Mouse (Mus musculus) testis, postnatal 14 days (tissue): ENCODE measurements around the gene Cep126.
A peak's percentile ranks its signal among the peaks of the same experiment; 100 is the strongest.

ENCODE experiments used
- DNase-seq: peaks from one replicate; pipeline ENCODE4 v3.0.0; 2021; ENCODE audit warnings: low spot score

The Cep126 gene

GRCm38 (mm10) chr9:8134117-8134574, at the start of gene Cep126:
TSS of gene Cep126 (minus strand) at chr9:8134294.
- DNase-seq, result peak; percentile 90

DNA sequence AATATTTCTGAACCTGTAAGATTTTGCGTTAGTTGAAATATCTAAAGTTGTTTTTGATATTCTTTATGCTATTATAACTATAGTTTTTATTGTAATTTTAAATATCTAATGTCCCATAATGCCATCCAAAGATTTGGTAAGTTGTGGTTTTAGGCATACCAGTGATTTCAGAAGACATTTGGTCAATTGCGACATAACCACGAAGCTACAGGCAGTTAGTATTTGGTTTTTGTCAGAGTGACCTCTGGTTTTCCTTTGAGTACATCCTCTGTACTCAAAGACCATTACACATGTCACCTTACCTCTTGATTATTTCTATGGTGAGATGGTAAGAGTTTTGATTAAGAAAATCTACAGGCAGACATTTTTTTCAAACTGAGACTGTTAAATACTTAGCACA, 45.5 kb upstream of the Cep126 start:
- DNase-seq, result no peak

DNA sequence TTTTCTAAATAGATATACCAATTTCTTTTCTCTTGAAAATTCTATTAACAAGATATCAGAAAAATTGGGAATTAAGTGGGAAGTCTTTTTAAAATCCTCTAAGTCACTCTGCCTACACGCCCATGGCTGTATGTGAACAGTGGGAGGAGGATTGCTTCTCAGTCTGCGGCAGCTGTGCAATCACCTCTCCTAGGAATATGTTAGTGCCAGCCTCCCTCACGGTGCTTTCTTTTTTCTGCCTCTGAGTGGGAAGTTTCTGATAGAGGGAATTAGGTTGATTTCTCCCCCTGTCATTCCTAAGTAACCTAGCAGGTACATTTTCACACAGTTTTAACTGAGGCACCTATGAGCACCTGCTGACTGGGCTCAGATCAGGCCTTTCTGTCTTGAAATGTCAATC, 43.0 kb upstream of the Cep126 start:
- DNase-seq, result no peak

DNA sequence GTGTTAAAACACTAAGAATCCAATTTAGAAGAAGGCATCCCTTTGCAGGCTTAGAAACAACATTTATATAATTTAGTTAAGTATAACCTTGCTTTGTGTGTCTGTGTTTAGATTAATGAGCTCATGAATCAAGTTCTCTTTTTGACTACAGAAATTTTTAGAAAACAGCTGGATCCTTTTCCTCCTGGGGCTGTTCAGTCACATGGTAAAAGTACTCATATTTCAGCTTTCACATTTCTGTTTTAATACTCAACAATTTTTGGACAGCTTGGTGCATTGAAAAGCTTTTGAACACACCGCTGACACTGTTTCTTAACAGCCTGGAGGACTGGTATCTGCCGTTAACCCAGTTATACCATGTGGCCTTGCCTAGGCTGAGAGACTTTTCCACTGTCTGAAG, 22.9 kb upstream of the Cep126 start:
- DNase-seq, result no peak

DNA sequence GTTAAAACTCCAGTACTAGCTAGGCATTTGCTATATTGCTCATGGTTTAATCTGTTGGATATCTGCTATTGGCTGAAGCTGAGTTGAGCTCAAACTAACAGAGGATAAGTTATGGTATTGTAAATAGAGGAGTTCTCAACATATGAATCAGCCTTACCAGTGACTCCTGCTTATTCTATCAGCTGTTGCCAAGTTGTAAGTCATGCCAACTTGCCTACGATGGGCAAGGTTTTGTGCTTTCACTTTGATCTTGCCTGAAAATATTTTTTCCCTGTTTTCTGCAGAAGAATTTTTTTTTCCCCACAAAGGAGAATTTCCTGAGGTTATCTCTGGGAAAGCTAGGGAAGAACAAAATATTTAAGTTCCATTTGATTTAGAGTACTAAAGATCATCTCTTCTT, 5.4 kb upstream of the Cep126 start:
- no peak for DNase-seq

DNA sequence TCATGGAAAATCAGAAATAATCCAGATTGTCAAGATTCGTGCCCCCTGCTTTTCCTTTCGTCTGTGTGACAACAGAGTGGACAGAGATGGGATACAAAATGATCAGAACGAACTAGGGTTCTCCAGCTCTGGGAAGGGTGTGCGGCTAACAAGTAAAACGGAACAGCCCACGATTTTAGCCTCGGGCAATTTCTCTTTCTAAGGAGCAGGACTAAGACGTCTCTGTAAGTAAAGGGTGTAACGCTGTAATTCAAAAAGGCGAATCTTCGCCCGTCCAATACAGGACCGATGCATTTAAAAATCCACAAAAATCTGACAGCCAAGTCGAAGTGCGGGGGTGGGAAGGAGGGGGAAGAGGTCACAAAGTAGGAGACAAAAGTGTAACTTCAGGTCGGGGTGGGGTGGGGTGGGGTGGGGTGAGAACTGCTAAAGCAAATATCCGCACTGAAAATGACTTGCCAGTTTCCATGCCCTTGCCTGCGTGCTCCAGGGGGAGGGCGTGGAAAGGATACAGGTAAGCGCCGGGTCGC, 443 bp downstream of the Cep126 start:
- no peak for DNase-seq

DNA sequence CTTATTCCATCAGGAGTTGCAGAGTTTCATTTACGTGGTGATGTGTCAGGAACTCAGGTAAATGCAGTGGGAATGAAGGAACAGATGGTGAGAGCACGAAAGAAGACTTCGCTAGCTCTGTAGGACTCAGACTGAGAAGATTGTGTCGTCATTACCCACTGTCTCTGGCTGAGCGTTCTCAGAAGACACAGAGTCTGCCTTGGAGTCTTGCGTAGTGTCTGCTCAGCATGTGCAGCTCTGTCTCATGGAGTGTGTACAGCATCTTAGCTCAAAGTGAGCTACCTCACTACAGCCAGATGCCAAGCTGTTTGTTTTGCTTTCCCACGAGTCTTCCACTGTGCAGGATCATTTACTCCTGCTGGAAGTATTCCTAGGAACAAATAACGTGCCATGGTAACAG, 10.6 kb downstream of the Cep126 start:
- DNase-seq, result no peak

DNA sequence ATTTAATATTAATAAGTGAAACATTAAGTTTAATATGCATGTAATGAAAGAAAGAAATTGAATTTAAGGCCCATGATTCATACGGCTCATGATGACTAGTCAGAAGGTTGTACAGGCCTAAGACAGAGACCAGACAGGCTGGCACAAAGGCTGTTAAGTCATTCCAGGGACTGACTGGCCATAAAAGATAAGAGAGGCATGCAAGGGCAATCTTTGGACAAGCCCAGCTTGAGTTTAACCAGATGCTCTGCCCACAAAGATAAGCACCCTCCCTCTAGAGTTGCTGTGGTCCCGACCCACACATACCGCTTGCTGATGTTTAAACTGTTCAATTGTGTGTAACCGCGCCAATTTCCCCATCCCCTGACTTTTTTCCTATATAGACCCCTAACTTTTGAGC, 19.6 kb downstream of the Cep126 start:
- no peak for DNase-seq

DNA sequence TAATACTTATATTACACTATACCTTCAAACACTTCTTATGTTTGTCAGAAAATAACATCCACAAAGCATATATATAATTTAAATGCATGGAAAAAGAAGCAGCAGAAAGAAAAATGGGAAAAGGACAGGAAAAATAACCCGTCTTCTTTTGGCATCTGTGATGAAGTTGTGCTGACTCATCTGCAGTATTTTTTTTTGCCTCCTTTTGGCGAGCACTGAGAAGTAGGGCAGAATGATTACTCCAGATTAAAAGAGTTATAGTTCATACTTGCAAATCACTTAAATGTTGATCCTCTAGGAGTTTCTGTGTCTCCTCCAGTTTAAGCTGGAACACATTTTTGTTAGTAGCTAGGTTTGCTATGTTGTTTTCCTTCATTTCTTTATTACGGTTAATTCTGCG, 31.0 kb downstream of the Cep126 start:
- no peak for DNase-seq

DNA sequence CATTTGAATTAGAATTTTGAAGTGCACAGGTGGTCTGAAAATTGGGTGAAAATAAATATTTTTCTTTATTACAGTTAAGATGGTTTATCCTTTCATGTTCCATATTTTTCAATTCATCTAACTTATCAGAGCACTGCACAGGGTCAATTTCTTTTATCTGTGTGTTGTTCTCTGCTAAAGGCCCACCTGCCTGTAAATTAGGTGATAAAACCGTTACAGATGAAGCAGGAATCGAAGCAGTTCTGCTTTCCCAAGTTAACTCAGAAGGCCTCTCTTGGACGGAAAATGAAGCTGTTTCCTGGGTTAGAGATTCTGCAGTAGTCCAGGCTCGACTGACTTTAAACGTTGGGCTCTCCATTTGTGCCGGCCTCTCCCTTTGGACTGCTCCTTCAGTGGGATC, 33.1 kb downstream of the Cep126 start:
- DNase-seq, result no peak

GRCm38 (mm10) chr9:8078882-8079281, 55.2 kb downstream of the Cep126 start:
- DNase-seq, result no peak

GRCm38 (mm10) chr9:8074345-8074744, 59.7 kb downstream of the Cep126 start:
- no peak for DNase-seq

- DNase-seq, result no peak
Measured at GRCm38 (mm10) chr9:8073203-8073755, 60.8 kb downstream of the Cep126 start.

GRCm38 (mm10) chr9:8059636-8060035, 74.5 kb downstream of the Cep126 start:
- DNase-seq, result no peak

DNA sequence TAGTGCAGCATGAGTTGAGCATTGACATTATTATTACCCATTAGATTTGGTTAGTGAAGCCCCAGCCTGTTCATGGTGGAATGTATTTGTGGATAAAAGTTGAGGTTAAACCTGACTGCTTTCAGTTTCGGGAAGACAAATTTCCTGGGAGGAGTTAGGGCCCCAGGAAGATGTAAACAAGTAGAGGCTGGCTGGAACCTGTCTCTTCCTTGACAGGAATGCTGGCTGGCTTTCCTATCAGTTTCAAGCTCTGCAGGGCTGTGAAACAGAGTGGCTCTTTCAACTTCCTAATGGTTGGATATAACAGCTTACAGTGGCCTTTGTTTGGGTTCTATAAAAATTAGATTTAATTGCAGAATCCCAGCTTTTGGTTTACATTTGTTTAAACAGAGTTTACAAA, 79.3 kb downstream of the Cep126 start:
- no peak for DNase-seq

- DNase-seq, result no peak
Measured at GRCm38 (mm10) chr9:8043044-8043387, 91.1 kb downstream of the Cep126 start.

- DNase-seq, result peak; percentile 93
Measured at GRCm38 (mm10) chr9:8042338-8043043, 91.6 kb downstream of the Cep126 start, which contains the start of gene Cfap300. TSS of gene Cfap300 (minus strand) at chr9:8042823.

GRCm38 (mm10) chr9:8035546-8035945, 98.5 kb downstream of the Cep126 start:
- no peak for DNase-seq

DNA sequence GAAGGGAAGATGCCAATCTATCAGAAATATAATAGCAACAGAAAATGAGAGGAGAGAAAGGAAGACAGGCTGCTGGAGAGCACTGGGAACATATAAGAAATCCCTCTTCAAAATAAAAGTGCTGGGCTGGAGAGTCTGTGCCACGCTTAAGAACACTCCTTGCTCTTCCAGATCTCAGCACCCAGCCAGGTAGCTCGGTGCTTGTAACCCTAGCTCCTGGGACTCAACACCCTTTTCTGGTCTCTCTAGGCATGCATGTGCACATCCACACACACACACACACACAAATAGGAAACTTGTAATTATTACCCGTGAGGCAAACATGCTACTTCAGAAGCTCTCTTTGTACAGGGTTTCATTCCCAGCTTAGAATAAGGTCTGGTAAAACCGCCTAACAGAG, 99.0 kb downstream of the Cep126 start:
- no peak for DNase-seq

DNA sequence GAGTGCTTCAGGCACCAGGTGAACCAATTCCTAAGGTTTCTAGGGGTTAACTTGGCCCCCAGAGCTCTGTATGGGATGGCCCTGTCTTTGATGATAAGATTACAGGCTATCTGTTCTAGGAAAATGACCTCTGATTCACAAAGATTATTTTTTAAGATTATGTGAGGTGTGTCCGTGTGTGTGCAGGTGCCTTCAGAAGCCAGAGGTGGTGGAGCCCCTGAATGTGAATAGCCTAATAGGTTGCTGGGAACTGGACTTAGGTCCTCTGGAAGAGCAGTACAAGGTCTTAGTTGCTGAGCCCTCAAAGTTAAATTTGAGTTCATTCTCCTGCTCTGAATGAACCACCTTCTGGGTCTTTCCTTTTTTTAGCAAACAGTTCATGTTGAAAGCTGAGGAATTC, 100.0 kb downstream of the Cep126 start:
- no peak for DNase-seq

GRCm38 (mm10) chr9:8032847-8033246, 101.2 kb downstream of the Cep126 start:
- DNase-seq, result no peak
